Mouse (Mus musculus) stomach, postnatal 0 days (tissue): ENCODE measurements around the gene Rprd1b. TPM values are rescaled to one million over a fixed set of nuclear protein-coding genes. Genes with fewer than 3 reads are reported as not detected.

Source experiments
- ATAC-seq: fragments of 200-750 bp; cut with Nextera tagmentation; 2 replicates; pipeline ENCODE4 v1.8.0; 2017; ENCODE audit not compliant: low FRiP score, low TSS enrichment
- DNase-seq: peaks from one replicate; pipeline ENCODE4 v3.0.0-alpha.2; 2016; ENCODE audit warnings: low spot score
- H3K27ac ChIP-seq: fragments of 300-500 bp; sonication (generic); replicated peaks from 2 replicates; pipeline ENCODE4 v1.5.1; 2014; ENCODE audit warnings: mild to moderate bottlenecking, control low read depth
- H3K27me3 ChIP-seq: fragments of 300-500 bp; sonication (generic); 2 replicates; pipeline ENCODE4 v1.6.1; 2014; ENCODE audit warnings: low read length; ENCODE audit not compliant: control insufficient read depth, insufficient read depth
- H3K36me3 ChIP-seq: fragments of 300-500 bp; sonication (generic); 2 replicates; pipeline ENCODE4 v1.6.1; 2014; ENCODE audit warnings: low read length, mixed read lengths; ENCODE audit not compliant: control insufficient read depth, insufficient read depth
- H3K4me1 ChIP-seq: fragments of 300-500 bp; sonication (generic); replicated peaks from 2 replicates; pipeline ENCODE4 v1.6.1; 2014; ENCODE audit warnings: antibody characterized with exemption; ENCODE audit not compliant: control insufficient read depth, insufficient read depth
- H3K4me2 ChIP-seq: fragments of 300-500 bp; sonication (generic); replicated peaks from 2 replicates; pipeline ENCODE4 v1.6.1; 2014; ENCODE audit warnings: low read depth, mild to moderate bottlenecking, control low read depth, moderate library complexity
- H3K4me3 ChIP-seq: fragments of 300-500 bp; sonication (generic); 2 replicates; pipeline ENCODE4 v1.5.1; 2014; ENCODE audit warnings: low read depth, low read length, control low read depth
- H3K9ac ChIP-seq: fragments of 300-500 bp; sonication (generic); 2 replicates; pipeline ENCODE4 v1.6.1; 2014; ENCODE audit warnings: mild to moderate bottlenecking, low read length, control low read depth, mixed read lengths
- H3K9me3 ChIP-seq: fragments of 300-500 bp; sonication (generic); 2 replicates; pipeline ENCODE4 v1.6.1; 2016; ENCODE audit warnings: low read length; ENCODE audit not compliant: control insufficient read depth
- CTCF ChIP-seq: IDR thresholded peaks from 2 replicates; pipeline ENCODE4 v1.5.1; 2016; ENCODE audit warnings: antibody characterized with exemption, low read depth, mild to moderate bottlenecking, moderate library complexity
- EP300 ChIP-seq: optimal IDR thresholded peaks from 2 replicates; pipeline ENCODE3; 2016; ENCODE audit warnings: antibody characterized with exemption
- WGBS: fragments of 180-500 bp; shearing (Covaris S2); extraction: QIAGEN DNeasy Blood & Tissue Kit; methylation state at CpG from one replicate; pipeline ENCODE4 v1.1.7; 2014; 5-methylcytosine and 5-hydroxymethylcytosine counted together
- polyA plus RNA-seq: library from polyadenylated mRNA; unstranded; fragments of >200 nt; fragmentation: Nextera tagmentation; extraction: Ambion mirVana; gene quantifications from 2 replicates; pipeline ENCODE4 v1.2.1, GENCODE M21; 2015

Gene Rprd1b
- polyA plus RNA-seq, 1 experiment from 2014 or later, result 20.3 TPM

GRCm38 (mm10) chr2:158098730-158099129 lies 70.4 kb downstream of the Rprd1b start:
- H3K9ac ChIP-seq, result no peak overlapping the region
- no peak overlapping the region for H3K4me3 ChIP-seq
- no peaks in the 10 kb centered on the region for H3K36me3 ChIP-seq
- peaks cover 4% of the 10 kb centered on the region; the same call in 1 of the 2 replicates for H3K4me1 ChIP-seq
- ATAC-seq, result no peak
- no peak overlapping the region for H3K27ac ChIP-seq
- no peak overlapping the region for H3K4me2 ChIP-seq
- DNase-seq, result no peak
- WGBS, result 78% methylated on average over 5 of the region's 5 CpGs
- no peaks in the 10 kb centered on the region for H3K9me3 ChIP-seq
- TF ChIP-seq EP300 (no peak), CTCF (no peak)
- H3K27me3 ChIP-seq, result no peaks in the 10 kb centered on the region

- ATAC-seq, result no peak
- H3K4me2 ChIP-seq, result no peak overlapping the region
- no peaks in the 10 kb centered on the region for H3K9me3 ChIP-seq
- WGBS, result 68% methylated on average over 3 of the region's 3 CpGs
- H3K4me1 ChIP-seq, result no peaks in the 10 kb centered on the region
- no peak overlapping the region for H3K9ac ChIP-seq
- no peak for DNase-seq
- TF ChIP-seq CTCF, result no peak
- TF ChIP-seq EP300, result no peak
- H3K4me3 ChIP-seq, result no peak overlapping the region
- no peak overlapping the region for H3K27ac ChIP-seq
- no peaks in the 10 kb centered on the region for H3K27me3 ChIP-seq
- H3K36me3 ChIP-seq, result no peaks in the 10 kb centered on the region
Observed at GRCm38 (mm10) chr2:158099537-158099936, 71.2 kb downstream of the Rprd1b start.

- no peak overlapping the region for H3K9ac ChIP-seq
- no peak overlapping the region for H3K27ac ChIP-seq
- no peaks in the 10 kb centered on the region for H3K27me3 ChIP-seq
- H3K4me3 ChIP-seq, result no peak overlapping the region
- whole genome bisulfite sequencing, result 68% methylated on average over 5 of the region's 5 CpGs
- no peaks in the 10 kb centered on the region for H3K4me1 ChIP-seq
- TF ChIP-seq CTCF, result no peak
- TF ChIP-seq EP300, result no peak
- no peaks in the 10 kb centered on the region for H3K36me3 ChIP-seq
- ATAC-seq (no peak), DNase-seq (no peak)
- H3K4me2 ChIP-seq, result no peak overlapping the region
- no peaks in the 10 kb centered on the region for H3K9me3 ChIP-seq
Observed at GRCm38 (mm10) chr2:158101768-158102167, 73.5 kb downstream of the Rprd1b start.

GRCm38 (mm10) chr2:158104966-158105365 lies 76.7 kb downstream of the Rprd1b start:
- WGBS, result 79% methylated on average over 6 of the region's 6 CpGs
- Histone ChIP-seq H3K27ac (no peak overlapping the region), H3K4me1 (0 out of 2 replicates have a peak, but pooled peaks cover 2% of the 10 kb centered on the region), H3K27me3 (no peaks in the 10 kb centered on the region), H3K4me3 (no peak overlapping the region), H3K4me2 (no peak overlapping the region), H3K9ac (no peak overlapping the region), H3K36me3 (no peaks in the 10 kb centered on the region), H3K9me3 (no peaks in the 10 kb centered on the region)
- TF ChIP-seq CTCF, result no peak
- TF ChIP-seq EP300, result no peak
- no peak for DNase-seq
- ATAC-seq, result no peak

- H3K4me2 ChIP-seq, result no peak overlapping the region
- TF ChIP-seq CTCF, result no peak
- H3K36me3 ChIP-seq, result no peaks in the 10 kb centered on the region
- no peak for ATAC-seq
- H3K9ac ChIP-seq, result no peak overlapping the region
- H3K27me3 ChIP-seq, result no peaks in the 10 kb centered on the region
- WGBS, result 75% methylated on average over 6 of the region's 6 CpGs
- no peak overlapping the region for H3K4me3 ChIP-seq
- no peaks in the 10 kb centered on the region for H3K9me3 ChIP-seq
- H3K4me1 ChIP-seq, result 0 out of 2 replicates have a peak, but pooled peaks cover 2% of the 10 kb centered on the region
- no peak for DNase-seq
- H3K27ac ChIP-seq, result no peak overlapping the region
Observed at GRCm38 (mm10) chr2:158105605-158106004, 77.3 kb downstream of the Rprd1b start.

GRCm38 (mm10) chr2:158106947-158107587 lies 78.8 kb downstream of the Rprd1b start:
- DNase-seq (peak; percentile 79), ATAC-seq (peak; percentile 75)
- Histone ChIP-seq H3K36me3 (no peaks in the 10 kb centered on the region), H3K4me3 (no peak overlapping the region), H3K4me2 (no peak overlapping the region), H3K9ac (no peak overlapping the region), H3K9me3 (no peaks in the 10 kb centered on the region), H3K27ac (peak overlapping the region; percentile 56), H3K4me1 (0 out of 2 replicates have a peak, but pooled peaks cover 2% of the 10 kb centered on the region), H3K27me3 (no peaks in the 10 kb centered on the region)
- TF ChIP-seq CTCF (peak; percentile 93), EP300 (no peak)
- 21% methylated on average over 6 of the region's 6 CpGs for WGBS
